Mouse (Mus musculus): Measurements from ENCODE around the gene Itga10. TPM values are rescaled to one million over a fixed set of nuclear protein-coding genes. Genes with fewer than 3 reads are reported as not detected.
"Not testable (repeated sequence)": the region's sequence is repeated elsewhere in the genome, so short reads cannot be mapped to it uniquely, and the experiment has no call there.

The Itga10 gene
- total RNA-seq (2021), result 1 to 10 TPM; 2.3 to 3.1 TPM
- long read RNA-seq, result 0 reads

GRCm38 (mm10) chr3:96645018-96645649 lies at the start of gene Itga10:
Gene Itga10, plus strand, starts transcription at chr3:96645584.
- peak in 1 of 2 experiments; percentile 27 for DNase-seq (ENCODE audit: low spot score in 2 of 2)

DNA sequence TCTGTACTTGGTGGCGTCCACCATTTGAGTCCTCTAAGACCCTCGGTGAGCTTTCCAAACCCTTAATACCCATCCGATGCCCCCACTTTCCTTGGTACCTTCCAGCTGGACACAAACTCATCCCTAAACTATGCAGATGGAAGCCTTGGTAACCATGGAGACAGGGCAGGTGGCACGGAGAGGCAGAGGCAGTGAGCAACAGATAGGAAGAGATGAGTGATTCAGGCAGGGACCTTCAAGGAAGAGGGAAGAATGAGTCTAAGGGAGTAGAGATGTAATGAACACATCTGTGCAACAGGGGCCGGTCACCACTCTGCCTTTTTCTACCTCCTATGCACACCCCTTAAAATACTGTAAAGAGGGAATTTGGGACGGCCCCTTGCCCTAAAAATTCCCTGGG lies 49.7 kb upstream of the Itga10 start:
- DNase-seq (ENCODE audit: low spot score in 2 of 2), result no peak

DNA sequence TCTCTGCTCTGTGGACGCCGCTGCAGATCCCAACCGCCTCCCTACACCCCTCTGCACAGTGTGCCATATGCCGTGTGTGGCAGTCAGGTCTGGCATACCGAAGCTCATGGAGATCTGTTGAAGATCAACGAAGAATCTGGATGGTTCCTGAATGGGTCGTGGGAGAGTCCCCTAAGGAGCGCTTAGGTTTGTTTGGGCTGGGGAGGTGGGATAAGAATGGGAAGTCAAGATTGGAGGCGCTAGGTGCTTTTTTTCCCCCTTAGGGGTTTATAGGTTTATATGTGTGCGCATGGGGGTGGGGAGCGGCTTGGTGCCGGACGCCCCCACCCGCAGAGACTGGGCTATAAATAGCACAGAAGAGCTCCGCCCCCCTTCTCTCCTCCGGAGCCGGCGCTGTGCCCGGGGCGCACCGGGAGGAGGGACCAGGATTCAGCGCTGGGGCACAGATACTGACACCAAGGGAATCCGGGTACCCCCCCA lies 49.1 kb upstream of the Itga10 start, which contains the start of gene Ankrd34a:
TSS of gene Ankrd34a (plus strand) at position 409 of the 480 bp plus-strand sequence.
- DNase-seq (ENCODE audit: low spot score in 2 of 2), result peak; percentile 79 to 85

DNA sequence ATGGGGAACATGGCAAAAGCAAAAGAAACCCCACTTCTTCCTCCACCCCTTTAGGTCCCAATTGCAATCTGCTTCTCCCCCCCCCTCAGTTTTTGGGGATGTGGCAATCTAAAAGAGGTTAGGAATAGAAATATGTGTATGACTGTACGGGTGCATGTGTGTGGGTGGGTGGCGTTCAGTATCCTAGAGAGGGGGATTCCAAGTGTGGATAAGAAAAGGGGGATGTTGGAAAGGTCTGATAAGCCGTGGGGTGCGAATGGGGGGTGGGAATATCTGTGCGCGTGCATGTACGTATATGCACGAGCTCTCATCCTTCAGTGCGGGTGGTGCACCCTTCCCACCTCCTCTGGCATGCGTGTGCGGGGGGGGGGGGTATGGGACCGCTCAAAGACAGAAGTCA lies 48.5 kb upstream of the Itga10 start:
- no peak for DNase-seq (ENCODE audit: low spot score in 2 of 2)

DNA sequence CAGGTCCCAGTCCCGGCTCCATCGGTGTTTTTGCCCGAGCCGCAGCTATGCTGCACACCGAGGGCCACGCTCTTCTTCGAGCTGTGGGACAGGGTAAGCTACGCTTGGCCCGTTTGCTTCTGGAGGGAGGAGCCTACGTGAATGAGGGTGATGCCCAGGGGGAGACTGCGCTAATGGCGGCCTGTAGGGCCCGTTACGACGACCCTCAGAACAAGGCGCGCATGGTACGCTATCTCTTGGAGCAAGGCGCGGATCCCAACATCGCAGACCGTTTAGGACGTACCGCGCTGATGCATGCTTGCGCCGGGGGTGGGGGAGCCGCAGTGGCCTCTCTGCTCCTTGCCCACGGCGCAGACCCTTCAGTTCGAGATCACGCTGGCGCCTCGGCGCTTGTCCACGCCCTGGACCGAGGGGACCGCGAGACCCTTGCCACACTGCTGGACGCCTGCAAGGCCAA lies 47.9 kb upstream of the Itga10 start:
- DNase-seq (ENCODE audit: low spot score in 2 of 2), result no peak

DNA sequence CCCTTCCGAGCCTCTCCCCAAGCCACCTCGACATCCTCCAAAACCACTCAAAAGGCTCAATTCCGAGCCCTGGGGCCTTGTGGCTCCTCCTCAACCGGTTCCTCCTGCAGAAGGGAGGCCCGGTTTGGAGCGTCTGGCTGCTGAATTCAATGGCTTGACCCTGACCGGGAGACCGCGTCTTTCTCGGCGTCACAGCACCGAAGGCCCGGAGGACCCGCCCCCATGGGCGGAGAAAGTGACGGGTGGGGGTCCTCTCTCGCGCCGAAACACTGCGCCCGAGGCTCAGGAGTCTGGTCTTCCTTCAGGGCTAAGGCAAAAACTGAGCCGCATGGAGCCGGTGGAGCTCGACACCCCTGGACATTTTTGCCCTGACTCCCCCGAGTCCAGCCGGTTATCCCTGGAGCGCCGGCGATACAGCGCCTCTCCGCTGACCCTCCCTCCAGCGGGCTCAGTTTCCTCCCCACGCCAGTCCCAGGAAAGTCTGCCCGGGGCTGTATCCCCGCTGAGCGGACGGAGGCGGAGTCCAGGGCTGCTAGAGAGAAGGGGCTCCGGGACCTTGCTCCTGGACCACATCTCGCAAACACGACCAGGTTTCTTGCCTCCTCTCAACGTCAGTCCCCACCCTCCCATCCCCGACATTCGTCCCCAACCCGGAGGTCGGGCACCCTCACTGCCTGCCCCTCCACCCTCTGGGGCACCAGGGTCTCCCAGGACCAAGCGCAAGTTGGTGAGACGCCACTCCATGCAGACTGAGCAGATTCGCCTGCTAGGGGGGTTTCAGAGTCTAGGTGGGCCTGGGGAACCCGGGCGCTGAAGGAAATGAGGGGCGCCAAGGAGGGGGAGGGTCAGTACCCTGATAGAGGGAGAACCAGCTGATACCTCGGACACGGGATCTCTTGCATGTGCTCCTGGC lies 47.0 kb upstream of the Itga10 start:
- DNase-seq (ENCODE audit: low spot score in 2 of 2), result no peak

- DNase-seq (ENCODE audit: low spot score in 2 of 2), result no peak
Observed at GRCm38 (mm10) chr3:96599069-96599393, 46.4 kb upstream of the Itga10 start.

- DNase-seq (ENCODE audit: low spot score in 2 of 2), result no peak
Observed at GRCm38 (mm10) chr3:96599411-96599810, 46.0 kb upstream of the Itga10 start.

- DNase-seq (ENCODE audit: low spot score in 2 of 2), result peak; percentile 96 to 97
Observed at GRCm38 (mm10) chr3:96600639-96601250, 44.6 kb upstream of the Itga10 start, which contains the start of gene Lix1l. Gene Lix1l, plus strand, starts transcription at chr3:96601149.

- DNase-seq (ENCODE audit: low spot score in 2 of 2), result peak in 1 of 2 experiments; percentile 64
Observed at GRCm38 (mm10) chr3:96601251-96601787, 44.1 kb upstream of the Itga10 start.

DNA sequence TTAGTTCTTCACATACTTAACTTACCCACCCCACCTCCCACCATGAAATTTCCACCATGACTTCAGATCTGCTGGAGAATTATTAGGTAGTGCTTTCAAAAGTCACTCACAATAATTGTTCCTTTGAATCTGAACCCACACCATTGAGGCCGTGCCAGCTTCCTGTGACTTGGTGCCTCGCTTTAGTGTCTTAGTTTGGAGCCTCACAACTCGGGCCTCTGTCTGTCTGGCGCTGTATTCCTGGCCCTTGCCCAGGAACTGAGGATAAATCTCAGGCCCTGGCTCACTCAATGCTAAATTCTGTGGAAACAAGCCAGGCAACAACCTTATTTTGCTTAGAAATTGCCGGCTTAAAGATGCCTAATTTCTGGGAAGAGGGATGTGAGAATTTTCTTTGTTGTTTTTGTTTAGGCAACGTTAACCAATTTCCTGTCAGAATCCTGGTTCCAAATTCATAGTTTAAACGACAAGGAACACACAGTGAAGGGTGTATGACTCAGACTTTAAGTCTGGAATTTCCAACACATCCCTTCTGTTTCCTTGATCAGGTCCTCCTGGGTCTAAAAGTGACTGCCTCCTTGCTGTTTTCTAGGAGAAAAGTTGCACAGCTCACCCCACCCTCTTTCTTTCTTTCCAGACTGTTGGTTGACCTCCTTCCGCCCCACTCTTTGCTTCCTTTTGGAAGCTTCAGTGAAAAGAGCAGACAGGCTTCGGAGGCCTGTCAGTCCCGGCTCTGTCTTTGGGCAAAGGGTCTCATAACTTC lies 43.3 kb upstream of the Itga10 start:
- DNase-seq (ENCODE audit: low spot score in 2 of 2), result no peak

GRCm38 (mm10) chr3:96602704-96603084 lies 42.7 kb upstream of the Itga10 start:
- DNase-seq (ENCODE audit: low spot score in 2 of 2), result no peak

DNA sequence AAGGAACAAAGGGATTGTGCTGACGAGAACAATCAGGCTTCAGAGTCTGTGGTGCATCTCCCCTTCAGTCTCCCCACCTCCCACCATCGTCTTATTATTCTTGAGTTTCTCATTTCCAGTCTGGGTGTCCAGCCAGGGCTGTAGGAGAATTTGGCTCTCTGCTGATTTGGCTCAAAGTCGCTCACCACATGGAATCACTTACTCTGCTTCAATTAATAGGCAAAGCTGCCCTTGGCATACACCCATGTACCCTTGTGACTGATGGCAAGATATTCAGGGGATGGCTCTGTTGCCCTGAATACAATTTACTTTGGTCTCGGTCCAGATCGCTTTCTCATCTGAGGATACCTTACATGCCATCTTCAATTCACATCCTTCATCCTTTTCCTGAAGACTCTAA lies 42.1 kb upstream of the Itga10 start:
- DNase-seq (ENCODE audit: low spot score in 2 of 2), result no peak

DNA sequence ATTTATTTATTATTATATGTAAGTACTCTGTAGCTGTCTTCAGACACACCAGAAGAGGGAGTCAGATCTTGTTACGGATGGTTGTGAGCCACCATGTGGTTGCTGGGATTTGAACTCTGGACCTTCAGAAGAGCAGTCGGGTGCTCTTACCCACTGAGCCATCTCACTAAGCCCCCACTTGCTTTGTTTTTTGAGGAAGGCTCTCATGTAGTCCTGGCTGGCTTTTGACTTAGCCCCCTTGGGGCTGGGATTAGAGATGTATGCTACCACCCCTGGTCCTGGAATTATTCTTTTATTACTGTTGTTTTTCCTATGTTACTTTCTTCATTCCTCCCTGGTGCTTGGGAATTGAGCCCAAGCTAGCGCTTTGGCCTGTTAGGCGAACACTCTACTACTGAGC lies 39.4 kb upstream of the Itga10 start:
- DNase-seq (ENCODE audit: low spot score in 2 of 2), result not testable (repeated sequence)

DNA sequence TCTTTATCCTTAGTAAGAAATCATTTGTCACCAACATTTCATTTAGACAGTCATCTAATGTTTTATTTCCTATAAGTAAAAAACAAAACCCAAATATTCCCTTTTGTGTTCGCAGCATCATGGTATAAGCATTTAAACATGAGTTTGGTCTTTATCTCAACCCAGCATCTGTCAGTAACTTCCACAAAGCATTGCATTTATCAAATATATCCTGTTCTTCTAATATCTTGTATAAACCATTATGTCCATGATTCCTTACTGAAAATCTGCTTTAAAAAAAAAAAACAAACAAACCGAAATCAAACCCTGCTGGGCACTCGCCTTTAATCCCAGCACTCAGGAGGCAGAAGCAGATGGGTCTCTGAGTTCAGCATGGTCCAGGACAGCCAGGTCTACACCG lies 38.8 kb upstream of the Itga10 start:
- no peak for DNase-seq (ENCODE audit: low spot score in 2 of 2)

- DNase-seq (ENCODE audit: low spot score in 2 of 2), result no peak
Observed at GRCm38 (mm10) chr3:96617941-96618340, 27.4 kb upstream of the Itga10 start.

- DNase-seq (ENCODE audit: low spot score in 2 of 2), result no peak
Observed at GRCm38 (mm10) chr3:96623201-96623600, 22.2 kb upstream of the Itga10 start.

DNA sequence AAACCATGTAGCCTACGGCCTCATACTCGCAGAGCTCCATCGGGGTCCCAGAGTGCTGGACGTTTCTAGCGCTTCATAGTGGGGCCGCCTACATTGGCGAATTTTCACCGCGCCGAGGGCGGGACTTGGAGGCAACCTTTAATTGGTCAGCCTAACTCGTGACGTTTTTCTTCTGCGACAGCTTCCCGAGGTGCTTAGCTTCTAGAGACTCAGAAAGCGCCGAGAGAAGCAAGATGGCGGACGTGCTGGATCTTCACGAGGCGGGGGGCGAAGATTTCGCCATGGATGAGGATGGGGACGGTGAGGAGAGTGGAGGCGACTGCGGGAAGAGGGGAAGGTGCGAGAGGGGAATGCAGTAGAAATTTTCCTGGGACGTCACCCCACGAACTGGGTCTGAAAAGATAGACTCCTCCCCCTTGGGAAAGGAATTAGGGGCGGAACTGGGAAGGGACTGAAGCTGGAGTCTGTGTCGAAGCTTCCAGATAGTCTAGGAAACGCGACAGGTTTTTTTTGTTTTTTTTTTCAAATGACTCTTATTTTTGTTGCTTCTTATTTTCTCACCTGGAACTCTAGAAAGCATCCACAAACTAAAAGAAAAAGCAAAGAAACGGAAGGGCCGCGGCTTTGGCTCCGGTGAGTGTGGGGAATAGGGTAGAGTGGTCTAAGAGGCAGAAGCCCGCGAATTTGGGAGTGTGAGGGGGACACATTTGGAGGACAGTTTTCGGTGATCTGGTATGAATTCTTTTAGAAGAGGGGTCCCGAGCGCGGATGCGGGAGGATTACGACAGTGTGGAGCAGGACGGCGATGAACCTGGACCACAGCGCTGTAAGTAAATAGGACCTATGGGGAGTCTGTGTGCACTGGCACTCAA lies 15.4 kb upstream of the Itga10 start, which contains the start of gene Rbm8a:
TSS of gene Rbm8a (plus strand) at position 205 of the 872 bp plus-strand sequence.
- DNase-seq (ENCODE audit: low spot score in 2 of 2), result peak; percentile 95 to 99

DNA sequence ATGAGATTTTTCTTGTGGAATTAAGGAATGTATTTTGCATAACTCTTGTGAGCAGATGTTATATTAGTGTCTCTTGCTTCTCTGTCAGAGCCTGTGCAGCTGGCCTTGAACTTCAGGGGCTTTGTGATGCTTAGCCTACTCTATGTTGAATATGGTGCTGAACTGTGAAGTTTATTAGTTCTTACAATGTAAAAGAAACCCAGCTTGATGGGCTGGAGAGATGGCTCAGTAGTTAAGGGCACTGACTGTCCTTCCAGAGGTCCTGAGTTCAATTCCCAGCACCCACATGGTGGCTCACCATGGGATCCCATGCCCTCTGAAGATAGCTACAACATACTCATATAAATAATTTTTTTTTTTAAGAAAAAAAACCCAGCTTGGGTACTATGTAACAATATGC lies 13.3 kb upstream of the Itga10 start:
- DNase-seq (ENCODE audit: low spot score in 2 of 2), result no peak

GRCm38 (mm10) chr3:96634015-96634414 lies 11.4 kb upstream of the Itga10 start:
- no peak for DNase-seq (ENCODE audit: low spot score in 2 of 2)

Measured in layer of hippocampus, adult 18-20 months (tissue).